ENCODE assay signal across 27 mouse cellular contexts in the genomic region with DNA sequence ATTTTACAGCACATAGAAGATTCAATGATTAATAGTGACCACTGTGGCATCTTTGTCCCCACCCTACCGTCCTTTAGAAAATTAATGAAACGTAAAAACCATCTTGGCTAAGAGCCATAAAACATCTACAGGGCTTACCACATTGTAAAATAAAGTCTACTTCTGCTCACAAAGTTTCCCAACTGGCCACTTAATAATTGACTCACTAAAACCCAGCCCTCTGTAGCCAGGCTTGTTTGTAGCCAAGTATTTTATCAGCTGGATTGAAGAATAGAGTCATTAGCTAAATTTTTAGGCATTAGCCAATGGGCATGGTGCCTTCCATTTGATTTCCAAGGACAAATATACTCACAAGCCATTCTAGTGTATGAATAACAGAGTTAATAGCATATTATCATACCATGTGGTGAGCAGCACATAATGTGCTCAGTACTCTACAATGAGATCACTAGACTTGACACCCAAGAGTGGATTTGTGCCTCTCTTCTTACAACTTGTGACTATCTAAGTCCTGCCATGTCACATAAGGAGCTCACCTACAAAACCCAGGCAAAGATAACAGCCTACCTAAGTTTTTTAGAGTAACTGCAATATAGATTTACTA.
"Had no signal": no experiment of that assay in that cellular context is flagged by ENCODE, and none has a peak within 500 bp of the region (broad histone marks: within the 10 kb centered on the region; RNA-seq: fewer than 3 reads in every experiment).

No protein-coding gene starts in this region.

- H3K9me3 ChIP-seq: limb, embryonic 10.5 days; limb, embryonic 13.5 days; liver, embryonic 12.5 days; liver, embryonic 15.5 days; lung, embryonic 15.5 days; megakaryocyte, embryonic 14.5 days; midbrain, embryonic 10.5 days; midbrain, embryonic 13.5 days; neural tube, embryonic 13.5 days had no signal

- DNase-seq: kidney, postnatal 10 days; layer of hippocampus, adult 9-11 months; liver; lung, adult 18-20 months; lung, postnatal 10 days; lung, postnatal 36 days; right cerebral cortex, adult 18-20 months; right cerebral cortex, postnatal 14 days; right cerebral cortex, postnatal 4 days; thymus, adult 2 months; thymus, postnatal 14 days; thymus, postnatal 4 days had no signal

- H3K27ac ChIP-seq: layer of hippocampus, adult 2 months; limb, embryonic 10.5 days; limb, embryonic 13.5 days; liver, embryonic 12.5 days; liver, embryonic 15.5 days; lung, embryonic 15.5 days; midbrain, embryonic 10.5 days; midbrain, embryonic 13.5 days; neural tube, embryonic 13.5 days; stomach, postnatal 0 days had no signal

- H3K4me3 ChIP-seq: layer of hippocampus, adult 2 months; limb, embryonic 10.5 days; limb, embryonic 13.5 days; liver, embryonic 12.5 days; liver, embryonic 15.5 days; lung, embryonic 15.5 days; megakaryocyte, embryonic 14.5 days; midbrain, embryonic 10.5 days; midbrain, embryonic 13.5 days; myocyte; neural tube, embryonic 13.5 days had no signal

- H3K4me1 ChIP-seq: limb, embryonic 10.5 days; limb, embryonic 13.5 days; liver, embryonic 12.5 days; liver, embryonic 15.5 days; lung, embryonic 15.5 days; midbrain, embryonic 10.5 days; midbrain, embryonic 13.5 days; neural tube, embryonic 13.5 days had no signal

- H3K36me3 ChIP-seq: limb, embryonic 10.5 days; limb, embryonic 13.5 days; liver, embryonic 12.5 days; liver, embryonic 15.5 days; lung, embryonic 15.5 days; midbrain, embryonic 10.5 days; midbrain, embryonic 13.5 days; neural tube, embryonic 13.5 days had no signal

- ATAC-seq: inflammation-experienced regulatory T-cells, adult 6 months; intestine, embryonic 16.5 days; liver, embryonic 12.5 days; midbrain, embryonic 13.5 days; midbrain, embryonic 16.5 days had no signal

- H3K27me3 ChIP-seq: limb, embryonic 13.5 days; liver, embryonic 12.5 days; liver, embryonic 15.5 days; lung, embryonic 15.5 days; megakaryocyte, embryonic 14.5 days; midbrain, embryonic 13.5 days; neural tube, embryonic 13.5 days had no signal

- H3K4me2 ChIP-seq: limb, embryonic 13.5 days; liver, embryonic 12.5 days; liver, embryonic 15.5 days; lung, embryonic 15.5 days; midbrain, embryonic 13.5 days; neural tube, embryonic 13.5 days had no signal

- H3K9ac ChIP-seq: limb, embryonic 13.5 days; liver, embryonic 12.5 days; liver, embryonic 15.5 days; lung, embryonic 15.5 days; midbrain, embryonic 13.5 days; neural tube, embryonic 13.5 days had no signal
